Mouse (Mus musculus): ENCODE measurements around the gene Usp49. TPM values are rescaled to one million over a fixed set of nuclear protein-coding genes. Genes with fewer than 3 reads are reported as not detected.

Gene Usp49
- total RNA-seq, 1 experiment from 2014 or later: 3.8 TPM

- ATAC-seq (ENCODE audit: extremely low read depth, insufficient number of reproducible peaks, low FRiP score, poor library complexity, severe bottlenecking): peak; percentile 91
Observed at GRCm38 (mm10) chr17:47687409-47688343, 57.2 kb downstream of the Usp49 start.

- ATAC-seq (ENCODE audit: extremely low read depth, insufficient number of reproducible peaks, low FRiP score, poor library complexity, severe bottlenecking): no peak
Observed at GRCm38 (mm10) chr17:47688344-47688607, 57.8 kb downstream of the Usp49 start, which contains the start of gene Tomm6. Tomm6 (minus strand) TSS chr17:47688386.

GRCm38 (mm10) chr17:47688608-47689575 lies 58.4 kb downstream of the Usp49 start, which contains the start of gene Frs3:
Frs3 (plus strand) TSS chr17:47689030.
- ATAC-seq (ENCODE audit: extremely low read depth, insufficient number of reproducible peaks, low FRiP score, poor library complexity, severe bottlenecking): no peak

GRCm38 (mm10) chr17:47689894-47690293 lies 59.4 kb downstream of the Usp49 start:
- no peak for ATAC-seq (ENCODE audit: extremely low read depth, insufficient number of reproducible peaks, low FRiP score, poor library complexity, severe bottlenecking)

GRCm38 (mm10) chr17:47691650-47692049 lies 61.2 kb downstream of the Usp49 start:
- ATAC-seq (ENCODE audit: extremely low read depth, insufficient number of reproducible peaks, low FRiP score, poor library complexity, severe bottlenecking): no peak

- no peak for ATAC-seq (ENCODE audit: extremely low read depth, insufficient number of reproducible peaks, low FRiP score, poor library complexity, severe bottlenecking)
Observed at GRCm38 (mm10) chr17:47693671-47694441, 63.4 kb downstream of the Usp49 start.

GRCm38 (mm10) chr17:47694442-47694502 lies 63.8 kb downstream of the Usp49 start, which contains the start of gene Gm21981:
Gm21981 (minus strand) TSS chr17:47694455.
- no peak for ATAC-seq (ENCODE audit: extremely low read depth, insufficient number of reproducible peaks, low FRiP score, poor library complexity, severe bottlenecking)

DNA sequence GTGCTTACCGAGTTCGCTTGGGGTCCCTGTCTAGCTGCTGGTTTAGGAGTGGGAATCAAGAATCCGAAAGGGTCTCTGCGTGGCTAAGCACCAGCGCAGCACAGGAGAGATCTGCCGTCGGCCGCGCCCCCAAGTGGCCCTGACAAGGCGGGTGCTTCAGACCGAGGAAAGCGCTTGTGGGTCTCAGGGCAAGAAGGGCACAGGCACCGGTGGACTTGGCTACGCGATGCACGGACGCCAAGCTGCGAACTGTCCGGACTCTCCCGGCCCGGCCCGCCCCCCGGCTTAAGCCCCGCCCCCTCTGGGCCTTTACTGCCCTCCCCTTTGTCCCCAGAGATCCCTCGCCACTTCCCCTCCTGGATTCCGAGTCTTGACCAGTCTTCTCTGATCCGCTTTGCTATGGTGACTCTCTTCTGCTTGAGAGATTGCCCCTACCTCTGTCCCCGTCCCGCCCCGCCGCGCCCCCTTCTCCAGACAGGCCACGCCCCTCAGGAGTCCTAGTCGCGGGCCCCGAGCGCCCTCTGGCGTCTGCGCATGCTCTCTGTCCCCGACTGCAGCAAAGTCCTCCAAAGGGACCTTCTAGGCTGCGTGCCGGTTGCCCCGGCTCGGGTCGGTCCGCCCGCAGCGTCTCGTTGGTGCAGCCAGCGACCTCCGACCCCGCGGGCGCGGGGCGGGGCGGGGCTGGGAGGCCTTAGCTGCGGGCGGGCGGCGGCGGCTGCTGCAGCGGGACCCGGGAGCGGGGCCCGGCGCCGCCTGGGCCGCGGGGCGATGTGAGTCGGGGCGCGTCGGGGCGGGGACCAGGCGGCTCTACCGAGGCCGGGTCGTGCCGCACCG lies 64.2 kb downstream of the Usp49 start, which contains the start of gene Prickle4:
Prickle4 (minus strand) TSS at position 234 of the 834 bp plus-strand sequence.
- peak; percentile 87 for ATAC-seq (ENCODE audit: extremely low read depth, insufficient number of reproducible peaks, low FRiP score, poor library complexity, severe bottlenecking)

DNA sequence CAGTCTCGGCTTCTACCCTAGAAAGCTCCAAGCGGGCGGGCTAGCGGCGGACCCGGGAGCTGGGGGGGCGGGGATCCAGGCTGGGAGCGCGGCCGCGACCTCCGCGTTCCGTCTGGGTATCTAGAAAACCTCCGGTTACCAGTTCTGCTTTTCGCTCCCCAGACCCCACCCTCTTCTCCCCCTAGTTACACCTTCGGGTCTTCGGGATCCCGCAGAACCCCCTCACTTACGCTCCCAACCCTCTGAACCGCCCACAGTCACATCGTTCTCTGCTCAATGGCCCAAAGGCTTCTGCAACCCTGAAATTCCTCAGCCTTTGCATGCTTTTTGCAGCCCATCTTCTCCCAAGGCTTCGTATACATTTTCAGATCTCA lies 64.8 kb downstream of the Usp49 start:
- ATAC-seq (ENCODE audit: extremely low read depth, insufficient number of reproducible peaks, low FRiP score, poor library complexity, severe bottlenecking): no peak

- ATAC-seq (ENCODE audit: extremely low read depth, insufficient number of reproducible peaks, low FRiP score, poor library complexity, severe bottlenecking): no peak
Observed at GRCm38 (mm10) chr17:47698156-47698555, 67.7 kb downstream of the Usp49 start.

- ATAC-seq (ENCODE audit: extremely low read depth, insufficient number of reproducible peaks, low FRiP score, poor library complexity, severe bottlenecking): no peak
Observed at GRCm38 (mm10) chr17:47699055-47699454, 68.6 kb downstream of the Usp49 start.

- no peak for ATAC-seq (ENCODE audit: extremely low read depth, insufficient number of reproducible peaks, low FRiP score, poor library complexity, severe bottlenecking)
Observed at GRCm38 (mm10) chr17:47701793-47702192, 71.3 kb downstream of the Usp49 start.

DNA sequence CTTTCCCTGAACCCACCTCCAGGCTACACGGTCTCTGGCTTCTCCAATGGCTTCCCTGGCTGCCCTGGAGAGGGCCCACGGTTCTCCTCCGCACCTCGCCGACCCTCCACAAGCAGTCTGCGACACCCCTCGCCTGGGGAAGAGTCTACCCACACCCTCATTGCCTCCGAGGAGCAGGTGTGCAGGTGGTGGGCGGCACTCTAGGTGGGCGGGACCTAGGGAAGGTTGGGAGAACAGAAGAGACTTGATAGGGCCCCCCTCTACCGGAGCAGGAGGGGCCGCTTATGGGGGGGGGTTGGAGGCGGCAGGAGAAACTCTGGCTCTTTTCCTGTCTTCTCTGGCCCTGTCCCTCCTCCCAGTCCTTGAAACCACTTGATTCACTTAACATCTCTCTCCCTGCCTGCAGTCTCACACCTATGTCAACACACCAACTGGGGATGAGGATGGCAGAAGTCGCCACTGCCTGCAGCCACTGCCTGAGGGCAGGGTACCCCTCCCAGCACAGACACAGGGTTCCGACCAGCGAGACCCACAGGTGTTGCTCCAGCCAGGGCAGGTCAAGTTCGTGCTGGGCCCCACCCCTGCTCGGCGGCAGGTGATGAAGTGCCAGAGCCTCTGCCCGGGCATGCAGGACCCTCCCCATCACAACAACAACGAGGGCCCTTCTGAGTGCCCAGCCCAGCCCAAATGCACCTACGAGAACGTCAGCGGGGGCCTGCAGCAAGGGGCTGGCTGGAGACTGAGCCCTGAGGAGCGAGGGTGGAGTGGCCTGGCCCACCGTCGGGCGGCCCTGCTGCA lies 72.3 kb downstream of the Usp49 start:
- ATAC-seq (ENCODE audit: extremely low read depth, insufficient number of reproducible peaks, low FRiP score, poor library complexity, severe bottlenecking): no peak

GRCm38 (mm10) chr17:47703556-47703955 lies 73.1 kb downstream of the Usp49 start:
- ATAC-seq (ENCODE audit: extremely low read depth, insufficient number of reproducible peaks, low FRiP score, poor library complexity, severe bottlenecking): no peak

DNA sequence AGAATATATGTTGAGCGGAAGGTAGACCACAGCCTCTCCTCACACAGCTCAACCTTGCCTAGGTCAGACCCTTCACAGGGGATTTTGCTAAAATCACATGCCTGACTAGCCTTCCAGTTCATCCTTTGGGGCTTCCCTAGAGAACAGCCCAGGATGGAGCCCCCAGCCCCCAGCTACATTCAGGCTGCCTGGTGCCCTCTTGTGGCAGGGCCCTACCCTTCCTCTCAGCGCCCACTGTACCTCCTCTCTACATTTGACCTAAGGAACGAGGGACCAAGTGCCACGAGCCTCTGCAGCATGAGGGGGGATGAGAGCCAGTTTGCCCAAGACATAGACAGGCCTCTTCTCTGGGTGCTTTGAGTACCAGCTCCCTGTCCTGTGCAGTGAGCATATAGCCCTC lies 74.2 kb downstream of the Usp49 start:
- no peak for ATAC-seq (ENCODE audit: extremely low read depth, insufficient number of reproducible peaks, low FRiP score, poor library complexity, severe bottlenecking)

DNA sequence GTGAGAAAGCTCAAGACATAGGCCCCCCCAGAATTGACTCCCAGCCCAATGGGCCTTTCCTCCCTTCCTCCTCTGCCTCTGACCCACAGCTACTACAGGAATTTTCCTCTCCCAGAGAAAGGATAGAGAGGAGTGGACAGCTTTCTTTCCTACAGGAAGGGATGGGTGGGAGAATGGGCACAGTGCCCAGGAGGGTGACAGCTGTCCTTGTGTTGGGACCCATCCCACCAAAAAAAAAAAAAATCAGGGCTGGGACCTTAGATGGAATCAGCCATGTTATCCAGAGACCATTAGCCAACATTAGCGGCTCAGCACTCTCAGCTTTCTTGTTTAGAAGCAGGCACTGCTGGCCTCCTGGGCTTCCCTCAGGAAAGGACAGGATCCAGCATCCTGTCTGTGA lies 75.7 kb downstream of the Usp49 start:
- ATAC-seq (ENCODE audit: extremely low read depth, insufficient number of reproducible peaks, low FRiP score, poor library complexity, severe bottlenecking): no peak

GRCm38 (mm10) chr17:47707961-47708360 lies 77.5 kb downstream of the Usp49 start:
- ATAC-seq (ENCODE audit: extremely low read depth, insufficient number of reproducible peaks, low FRiP score, poor library complexity, severe bottlenecking): no peak

GRCm38 (mm10) chr17:47708972-47709371 lies 78.5 kb downstream of the Usp49 start:
- no peak for ATAC-seq (ENCODE audit: extremely low read depth, insufficient number of reproducible peaks, low FRiP score, poor library complexity, severe bottlenecking)

Measured in neutrophil, adult 5-6 weeks (primary cell).